Mouse (Mus musculus) bone marrow, adult 2 months (tissue): ENCODE results near the gene Sdr39u1.

ENCODE experiments used
- CTCF ChIP-seq: fragments of 200-500 bp; IDR thresholded peaks from 2 replicates; pipeline ENCODE4 v1.5.1; 2011; ENCODE audit warnings: low read length, control low read depth; ENCODE audit not compliant: control insufficient read depth, insufficient read depth
- POLR2A ChIP-seq: fragments of 200-500 bp; IDR thresholded peaks from 2 replicates; pipeline ENCODE4 v1.6.1; 2011; ENCODE audit warnings: low read depth, mild to moderate bottlenecking, control low read depth, low read length, borderline replicate concordance; ENCODE audit not compliant: control insufficient read depth

DNA sequence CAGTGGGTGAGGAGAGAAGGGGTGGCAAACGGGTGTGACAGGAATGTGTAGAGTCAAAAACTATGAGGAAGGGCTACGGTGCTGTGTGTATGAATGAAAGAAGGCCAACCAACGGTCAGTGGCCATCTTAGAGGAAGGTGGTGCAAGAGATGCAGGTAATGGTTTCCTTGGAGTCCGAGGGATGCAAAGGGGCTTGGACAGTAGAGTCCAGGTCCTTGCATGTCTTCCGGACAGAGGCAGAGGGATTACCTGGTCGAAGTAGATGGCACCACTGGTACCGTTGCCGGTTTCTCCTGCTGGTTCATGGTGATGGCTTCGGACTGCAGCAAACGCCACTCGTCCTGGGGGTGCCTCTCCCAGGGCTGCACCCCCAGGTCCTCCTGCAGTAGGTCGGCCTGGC is 16.4 kb downstream of the Sdr39u1 start:
- TF ChIP-seq POLR2A = no peak
- TF ChIP-seq CTCF = no peak
